Mouse (Mus musculus) G1E (cell line): ENCODE data around the gene Lgmn.

ENCODE experiments used
- CTCF ChIP-seq: IDR thresholded peaks from 2 replicates; pipeline ENCODE4 v1.5.1; 2012; ENCODE audit warnings: low read depth, low read length, inconsistent platforms, mixed read lengths
- GATA1 ChIP-seq: IDR thresholded peaks from 2 replicates; pipeline ENCODE4 v1.6.1; 2012; ENCODE audit warnings: borderline replicate concordance, low read length, inconsistent platforms, mixed read lengths
- TAL1 ChIP-seq: conservative IDR thresholded peaks from 2 replicates; pipeline ENCODE4 v1.6.1; 2012; ENCODE audit warnings: low read depth, low read length, inconsistent platforms, mixed read lengths

- no peak for TF ChIP-seq CTCF
- TF ChIP-seq TAL1, result no peak
- TF ChIP-seq GATA1, result no peak
These were observed 7.4 kb downstream of the Lgmn start for GRCm38 (mm10) chr12:102432238-102432637.
